Mouse (Mus musculus): ENCODE results near the gene Ccdc59. TPM values are rescaled to one million over a fixed set of nuclear protein-coding genes. Genes with fewer than 3 reads are reported as not detected.

Gene Ccdc59
- polyA plus RNA-seq, 1 experiment, result 30.9 TPM

DNA sequence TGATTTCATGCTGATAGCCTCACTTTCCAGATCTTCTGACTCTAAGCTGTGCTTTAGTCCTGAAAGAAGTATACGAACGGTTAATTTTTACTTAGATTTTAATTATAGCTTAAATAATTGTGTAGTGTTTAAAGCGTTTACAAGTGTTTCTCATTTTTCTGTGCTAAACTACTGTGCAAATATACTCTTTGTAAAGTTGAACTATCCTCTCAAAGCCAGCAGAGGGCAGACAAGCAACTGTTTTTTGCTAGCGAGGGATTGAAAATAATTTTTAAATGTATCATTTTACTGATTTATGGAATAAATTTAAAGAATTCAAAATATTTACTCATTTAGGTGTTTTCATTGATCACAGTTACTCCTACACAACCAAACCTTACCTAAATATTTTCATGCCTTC lies 26.4 kb downstream of the Ccdc59 start:
- Histone ChIP-seq H3K9ac (ENCODE audit: low read depth, poor library complexity, severe bottlenecking) (no peak overlapping the region), H3K9me3 (replicated peaks; ENCODE audit: control insufficient read depth, insufficient read depth, low read length, poor library complexity, severe bottlenecking) (no peaks in the 10 kb centered on the region), H3K4me3 (ENCODE audit: low read depth, low read length) (no peak overlapping the region), H3K27ac (ENCODE audit: insufficient read depth, low read length) (no peak overlapping the region), H3K36me3 (ENCODE audit: control insufficient read depth, insufficient read depth, low read length, poor library complexity, severe bottlenecking) (no peaks in the 10 kb centered on the region), H3K4me1 (ENCODE audit: control insufficient read depth, insufficient read depth, low read length) (no peaks in the 10 kb centered on the region), H3K27me3 (ENCODE audit: control insufficient read depth, insufficient read depth, low read length, poor library complexity, severe bottlenecking) (no peaks in the 10 kb centered on the region)
- TF ChIP-seq CTCF (IDR thresholded peaks at IDR 0.05; ENCODE audit: low read depth, low read length) (no peak), POLR2A (IDR thresholded peaks at IDR 0.05; ENCODE audit: insufficient read depth, low read length) (no peak), EP300 (IDR thresholded peaks at IDR 0.05; ENCODE audit: insufficient read depth, low read depth, low read length) (no peak)

Other genes with a start within 250 kb of the Ccdc59 start
- gene Mettl25, start 313 bp downstream of the Ccdc59 start, polyA plus RNA-seq (2011; ENCODE audit: insufficient read depth, insufficient read length, low read depth, missing spikeins), result 10.2 and 12.9 TPM in 2 replicates

Measured in ES-Bruce4 (cell line).